8 mouse cellular contexts compared by ENCODE assay signal in genomic region chr9:104001921-104002859, GRCm38 (mm10). TPM values are rescaled to one million over a fixed set of nuclear protein-coding genes. Genes with fewer than 3 reads are reported as not detected.
DNase-seq lines count a peak whose midpoint lies in the region; ATAC-seq and TF ChIP-seq lines count a peak whose summit lies in the region.

TSS of gene Nphp3 (plus strand) at chr9:104002544.

- TF ChIP-seq POLR2A in ES-Bruce4 (IDR thresholded peaks at IDR 0.05; ENCODE audit: insufficient read depth, low read length): peak; percentile 45

- peak; percentile 94 for ATAC-seq in cerebellum, adult (ENCODE audit: insufficient number of reproducible peaks, low FRiP score, low TSS enrichment)
- peak; percentile 98 for ATAC-seq in forebrain, embryonic 13.5 days
- ATAC-seq in liver, postnatal 0 days: peak; percentile 93
- peak; percentile 98 for ATAC-seq in neural tube, embryonic 14.5 days (ENCODE audit: low read depth)

- peak within 1 kb of the TSS; percentile 72 for H3K4me2 ChIP-seq in forebrain, embryonic 13.5 days
- H3K4me2 ChIP-seq in liver, postnatal 0 days (ENCODE audit: low read depth, low read length): peak within 1 kb of the TSS; percentile 88
- H3K4me2 ChIP-seq in neural tube, embryonic 14.5 days (ENCODE audit: low read depth, low read length): peak within 1 kb of the TSS; percentile 58

- H3K9me3 ChIP-seq in ES-Bruce4 (replicated peaks; ENCODE audit: control insufficient read depth, insufficient read depth, low read length, poor library complexity, severe bottlenecking): no peaks in the 10 kb centered on the region
- H3K9me3 ChIP-seq in forebrain, embryonic 13.5 days (replicated peaks): no peaks in the 10 kb centered on the region
- H3K9me3 ChIP-seq in liver, postnatal 0 days (ENCODE audit: low read length): no peaks in the 10 kb centered on the region
- no peaks in the 10 kb centered on the region for H3K9me3 ChIP-seq in neural tube, embryonic 14.5 days (ENCODE audit: control insufficient read depth, low read length)

- peak; percentile 99 for DNase-seq in heart, postnatal 10 days
- DNase-seq in large intestine, adult 2 months (ENCODE audit: low read depth, low spot score): peak; percentile 100
- peak; percentile 98 for DNase-seq in liver, postnatal 0 days
- peak; percentile 100 for DNase-seq in testis, postnatal 10 days (ENCODE audit: low spot score)

- peak within 1 kb of the TSS; percentile 66 for H3K9ac ChIP-seq in ES-Bruce4 (ENCODE audit: low read depth, poor library complexity, severe bottlenecking)
- peak within 1 kb of the TSS; percentile 71 for H3K9ac ChIP-seq in forebrain, embryonic 13.5 days
- H3K9ac ChIP-seq in liver, postnatal 0 days (replicated peaks): peak within 1 kb of the TSS; percentile 67
- H3K9ac ChIP-seq in neural tube, embryonic 14.5 days (replicated peaks; ENCODE audit: low read depth, low read length): peak within 1 kb of the TSS; percentile 64

- H3K27me3 ChIP-seq in ES-Bruce4 (ENCODE audit: control insufficient read depth, insufficient read depth, low read length, poor library complexity, severe bottlenecking): no peaks in the 10 kb centered on the region
- H3K27me3 ChIP-seq in forebrain, embryonic 13.5 days: peaks cover 3% of the 10 kb centered on the region
- no peaks in the 10 kb centered on the region for H3K27me3 ChIP-seq in liver, postnatal 0 days (ENCODE audit: insufficient read depth, low read length)
- no peaks in the 10 kb centered on the region for H3K27me3 ChIP-seq in neural tube, embryonic 14.5 days (ENCODE audit: control insufficient read depth, insufficient read depth, low read length)

- H3K27ac ChIP-seq in ES-Bruce4 (ENCODE audit: insufficient read depth, low read length): peak within 1 kb of the TSS; percentile 44; the same call in 1 of the 2 replicates
- H3K27ac ChIP-seq in forebrain, embryonic 13.5 days: peak within 1 kb of the TSS; percentile 69
- H3K27ac ChIP-seq in liver, postnatal 0 days (ENCODE audit: low read depth): peak within 1 kb of the TSS; percentile 74
- H3K27ac ChIP-seq in neural tube, embryonic 14.5 days (ENCODE audit: low read depth, low read length): peak within 1 kb of the TSS; percentile 81

- H3K36me3 ChIP-seq in ES-Bruce4 (ENCODE audit: control insufficient read depth, insufficient read depth, low read length, poor library complexity, severe bottlenecking): no peaks in the 10 kb centered on the region
- H3K36me3 ChIP-seq in forebrain, embryonic 13.5 days (ENCODE audit: poor library complexity, severe bottlenecking): no peaks in the 10 kb centered on the region
- H3K36me3 ChIP-seq in liver, postnatal 0 days (replicated peaks; ENCODE audit: insufficient read depth, low read length): no peaks in the 10 kb centered on the region
- H3K36me3 ChIP-seq in neural tube, embryonic 14.5 days (ENCODE audit: control insufficient read depth, insufficient read depth, low read length): no peaks in the 10 kb centered on the region

- intact Hi-C loops in heart, postnatal 10 days (cut with DNase I): no loop called here

- H3K4me1 ChIP-seq in ES-Bruce4 (ENCODE audit: control insufficient read depth, insufficient read depth, low read length): peaks cover 2% of the 10 kb centered on the region
- 0 out of 2 replicates have a peak, but pooled peaks cover 9% of the 10 kb centered on the region for H3K4me1 ChIP-seq in forebrain, embryonic 13.5 days
- peaks cover 10% of the 10 kb centered on the region for H3K4me1 ChIP-seq in liver, postnatal 0 days (ENCODE audit: insufficient read depth)
- H3K4me1 ChIP-seq in neural tube, embryonic 14.5 days (ENCODE audit: control insufficient read depth, insufficient read depth, low read length): no peaks in the 10 kb centered on the region

- TF ChIP-seq EP300 in ES-Bruce4 (IDR thresholded peaks at IDR 0.05; ENCODE audit: insufficient read depth, low read depth, low read length): no peak
- TF ChIP-seq EP300 in liver, postnatal 0 days (IDR thresholded peaks at IDR 0.05; ENCODE audit: low read depth): no peak

- H3K4me3 ChIP-seq in ES-Bruce4 (ENCODE audit: low read depth, low read length): peak within 1 kb of the TSS; percentile 86
- H3K4me3 ChIP-seq in forebrain, embryonic 13.5 days: peak within 1 kb of the TSS; percentile 67
- H3K4me3 ChIP-seq in liver, postnatal 0 days (ENCODE audit: low read depth, low read length): peak within 1 kb of the TSS; percentile 66
- peak within 1 kb of the TSS; percentile 64 for H3K4me3 ChIP-seq in neural tube, embryonic 14.5 days (ENCODE audit: low read depth, low read length)

- TF ChIP-seq CTCF in ES-Bruce4 (IDR thresholded peaks at IDR 0.05; ENCODE audit: low read depth, low read length): no peak
- 0 out of 2 replicates have a peak, but pooled peaks have one; percentile 21 for TF ChIP-seq CTCF in liver, postnatal 0 days (IDR thresholded peaks at IDR 0.05; ENCODE audit: low read depth)

- 1% methylated on average over 55 of the region's 55 CpGs for WGBS in forebrain, embryonic 13.5 days
- under 1% methylated on average over 55 of the region's 55 CpGs for WGBS in large intestine, adult 2 months
- 1% methylated on average over 54 of the region's 55 CpGs for WGBS in liver, postnatal 0 days (ENCODE audit: insufficient replicate concordance)
- under 1% methylated on average over 53 of the region's 55 CpGs for WGBS in neural tube, embryonic 14.5 days

RNA-seq across cellular contexts. Expression of gene Nphp3, which starts in this region (rescaled TPM):
- polyA plus RNA-seq in ES-Bruce4 (2011; ENCODE audit: insufficient read depth, insufficient read length, low read depth, missing spikeins): 26.8 and 29.4 TPM in 2 replicates
- polyA plus RNA-seq in forebrain, embryonic 13.5 days (2015; fragmentation: Nextera tagmentation; extraction: Ambion mirVana): 2.9 and 3.1 TPM in 2 replicates
- total RNA-seq in heart, postnatal 10 days (2021): 1 to 10 TPM; 4.8 to 5.6 TPM
- 2.3 and 3.1 TPM in 2 replicates for polyA plus RNA-seq in large intestine, adult 2 months (2012; rRNA removed)
- polyA plus RNA-seq in liver, postnatal 0 days (2015; fragmentation: Nextera tagmentation; extraction: Ambion mirVana): 1.00 and 1.2 TPM in 2 replicates
- polyA plus RNA-seq in neural tube, embryonic 14.5 days (2014; fragmentation: Nextera tagmentation; extraction: Ambion mirVana): 3.6 and 5.0 TPM in 2 replicates

Comparison
In these comparisons a context has a peak if more than half of its experiments do, and no peak if none do; other contexts are left out.
1. Peak in every context shown above with its lines: DNase-seq, ATAC-seq, H3K4me3 ChIP-seq and H3K27ac ChIP-seq.